Mouse (Mus musculus) bone marrow, adult 2 months (tissue): ENCODE measurements at regions not wholly inside any gene's neighbourhood (a gene's known extent, or its start where the extent isn't known, plus 50 kb on each side); places are given as distances from the start of the nearest gene placed in this dataset.

Experiments used
- CTCF ChIP-seq: fragments of 200-500 bp; IDR thresholded peaks from 2 replicates; pipeline ENCODE4 v1.5.1; 2011; ENCODE audit warnings: low read length, control low read depth; ENCODE audit not compliant: control insufficient read depth, insufficient read depth
- POLR2A ChIP-seq: fragments of 200-500 bp; IDR thresholded peaks from 2 replicates; pipeline ENCODE4 v1.6.1; 2011; ENCODE audit warnings: low read depth, mild to moderate bottlenecking, control low read depth, low read length, borderline replicate concordance; ENCODE audit not compliant: control insufficient read depth

- TF ChIP-seq CTCF (no peak), POLR2A (no peak)
Observed at GRCm38 (mm10) chr14:105805362-105805761, 91.3 kb downstream of the Spry2 start.
